Mouse (Mus musculus) olfactory bulb, adult 2 months (tissue): ENCODE measurements around the gene Fnbp1. TPM values are rescaled to one million over a fixed set of nuclear protein-coding genes. Genes with fewer than 3 reads are reported as not detected.

Experiments
- H3K27ac ChIP-seq: fragments of 200-500 bp; 2 replicates; pipeline ENCODE4 v1.5.1; 2012; ENCODE audit warnings: low read depth, low read length; ENCODE audit not compliant: insufficient read depth
- H3K4me1 ChIP-seq: fragments of 200-500 bp; 2 replicates; pipeline ENCODE4 v1.6.1; 2012; ENCODE audit warnings: low read length; ENCODE audit not compliant: control insufficient read depth, insufficient read depth
- H3K4me3 ChIP-seq: fragments of 200-500 bp; 2 replicates; pipeline ENCODE4 v1.5.1; 2012; ENCODE audit warnings: mild to moderate bottlenecking, low read depth, low read length, moderate library complexity; ENCODE audit not compliant: insufficient read depth
- CTCF ChIP-seq: fragments of 200-500 bp; IDR thresholded peaks from 2 replicates; pipeline ENCODE4 v1.5.1; 2012; ENCODE audit warnings: low read depth, mild to moderate bottlenecking, low read length, moderate library complexity; ENCODE audit not compliant: insufficient read depth
- POLR2A ChIP-seq: fragments of 200-500 bp; IDR thresholded peaks from 2 replicates; pipeline ENCODE4 v1.6.1; 2012; ENCODE audit warnings: mild to moderate bottlenecking, low read depth, low read length, moderate library complexity; ENCODE audit not compliant: insufficient read depth
- WGBS: fragments of 180-500 bp; shearing (Covaris S2); methylation state at CpG from one replicate; pipeline ENCODE4 v1.1.7; 2018; 5-methylcytosine and 5-hydroxymethylcytosine counted together
- polyA plus RNA-seq: library from polyadenylated mRNA; stranded (reverse); fragments of >200 nt; gene quantifications from 2 replicates; pipeline ENCODE4 v1.2.4, GENCODE M21; 2012; ENCODE audit warnings: low replicate concordance; ENCODE audit not compliant: missing spikeins, insufficient read depth, insufficient read length

Fnbp1 gene
- polyA plus RNA-seq, 1 experiment = 1,096 TPM

DNA sequence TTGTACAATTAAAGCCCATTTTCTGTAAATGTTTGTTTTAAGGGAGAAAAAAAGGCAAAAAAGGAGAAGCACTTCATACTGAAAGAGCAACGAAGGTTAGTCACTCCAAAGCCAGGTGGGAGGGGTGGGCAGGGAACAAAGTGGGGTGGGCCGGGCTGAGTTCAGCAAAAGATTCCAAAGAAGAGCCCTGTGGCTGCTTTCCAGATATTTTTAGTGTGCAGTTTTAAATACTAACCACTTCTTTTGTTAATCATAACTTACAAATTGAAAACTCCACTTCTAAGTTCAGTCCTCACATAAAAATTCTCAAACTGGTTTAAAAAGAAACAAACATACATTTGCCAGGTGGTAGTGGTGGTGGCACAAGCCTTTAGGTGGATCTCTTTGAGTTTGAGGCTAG is 44.5 kb downstream of the Fnbp1 start:
- 29% methylated on average over 2 of the region's 2 CpGs for WGBS
- H3K4me1 ChIP-seq = peaks cover 13% of the 10 kb centered on the region
- H3K27ac ChIP-seq = no peak overlapping the region
- TF ChIP-seq CTCF (no peak), POLR2A (no peak)
- no peak overlapping the region for H3K4me3 ChIP-seq

DNA sequence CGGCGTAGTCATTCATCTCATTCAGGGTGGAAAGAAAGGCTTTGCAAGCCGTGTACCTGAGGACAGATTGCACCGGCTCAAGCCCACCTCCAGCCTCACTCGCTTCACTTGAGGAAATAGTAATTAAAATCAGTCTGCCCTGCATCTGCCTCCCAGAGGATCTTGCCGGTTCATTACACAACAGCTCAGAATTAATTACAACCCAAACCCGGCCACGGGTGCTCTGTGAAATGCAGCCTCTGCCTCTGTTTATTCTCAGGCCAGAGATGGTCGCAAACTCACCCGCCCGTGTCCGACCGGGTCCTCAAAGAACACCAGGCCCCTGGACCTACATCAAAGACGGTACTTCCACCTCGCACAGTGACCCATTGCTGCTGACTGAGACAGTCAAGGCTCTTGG is 45.7 kb downstream of the Fnbp1 start:
- TF ChIP-seq CTCF (no peak), POLR2A (no peak)
- Histone ChIP-seq H3K4me3 (no peak overlapping the region), H3K27ac (no peak overlapping the region), H3K4me1 (peaks cover 13% of the 10 kb centered on the region)
- WGBS = 49% methylated on average over 15 of the region's 15 CpGs

DNA sequence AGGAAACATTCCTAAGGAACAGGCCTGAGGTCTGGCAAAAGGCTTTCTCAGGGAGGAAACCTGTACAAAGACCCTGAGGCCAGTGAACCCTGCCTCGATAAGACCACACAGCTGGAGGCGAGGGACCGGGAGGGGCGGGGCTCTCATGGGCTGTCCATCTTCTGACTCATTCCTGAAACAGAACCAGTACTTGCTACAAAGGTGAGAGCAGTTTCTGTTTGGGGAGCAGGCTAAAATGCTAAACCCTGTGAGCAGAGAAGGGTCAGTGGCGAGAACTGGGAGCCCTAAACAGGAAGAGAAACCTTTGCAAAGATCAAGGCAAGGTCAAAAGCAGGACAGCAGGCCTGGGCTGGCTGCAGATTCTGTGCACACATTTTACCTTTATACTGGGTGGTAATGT is 47.2 kb downstream of the Fnbp1 start:
- no peak for TF ChIP-seq POLR2A
- TF ChIP-seq CTCF = no peak
- Histone ChIP-seq H3K27ac (no peak overlapping the region), H3K4me3 (no peak overlapping the region), H3K4me1 (peaks cover 18% of the 10 kb centered on the region)
- WGBS = 72% methylated on average over 5 of the region's 5 CpGs

DNA sequence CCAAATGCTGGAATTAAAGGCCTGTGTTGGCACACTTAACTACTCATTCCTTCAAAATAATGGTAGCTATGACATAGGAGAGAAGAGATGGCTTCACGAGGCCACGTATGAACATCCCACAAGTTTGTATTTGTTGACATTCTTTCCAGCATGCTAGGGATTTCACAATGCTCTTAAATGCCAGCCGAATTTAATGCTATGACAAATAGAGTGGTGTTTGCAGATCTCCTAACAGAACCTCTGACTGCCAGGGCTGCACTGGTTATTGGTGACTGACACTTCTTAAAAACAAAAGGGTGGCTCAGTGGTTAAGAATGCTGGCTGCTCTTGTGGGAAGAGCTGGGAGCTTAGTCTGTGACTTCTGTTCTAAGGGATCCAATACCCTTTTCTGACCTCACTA is 48.9 kb downstream of the Fnbp1 start:
- H3K27ac ChIP-seq = no peak overlapping the region
- WGBS = 86% methylated on average over 3 of the region's 3 CpGs
- peaks cover 32% of the 10 kb centered on the region for H3K4me1 ChIP-seq

DNA sequence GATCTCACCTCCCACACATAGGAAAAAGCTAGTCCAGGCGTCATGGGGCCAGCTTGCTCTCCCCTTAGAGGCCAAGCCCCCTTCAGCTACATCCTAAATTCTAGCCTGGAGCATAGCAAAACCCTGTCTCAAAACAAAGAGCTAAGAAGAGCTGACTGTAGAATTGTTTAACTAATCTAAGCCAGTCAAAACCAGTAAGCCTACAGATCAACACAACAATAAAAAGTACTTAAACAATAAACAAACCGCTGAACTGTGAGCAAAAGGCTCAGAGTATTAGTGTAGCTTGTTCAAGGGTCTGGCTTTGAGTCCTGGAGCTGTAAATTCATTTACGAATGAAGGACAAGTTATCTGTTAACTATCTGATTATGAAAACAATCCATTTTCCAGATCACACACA is 50.6 kb downstream of the Fnbp1 start:
- Histone ChIP-seq H3K27ac (no peak overlapping the region), H3K4me3 (no peak overlapping the region), H3K4me1 (peaks cover 31% of the 10 kb centered on the region)
- WGBS = 79% methylated on average over 3 of the region's 3 CpGs
- TF ChIP-seq POLR2A (no peak), CTCF (no peak)

More for the DNA sequence above, 48.9 kb downstream of the Fnbp1 start:
- no peak overlapping the region for H3K4me3 ChIP-seq
- TF ChIP-seq POLR2A = no peak
- no peak for TF ChIP-seq CTCF

DNA sequence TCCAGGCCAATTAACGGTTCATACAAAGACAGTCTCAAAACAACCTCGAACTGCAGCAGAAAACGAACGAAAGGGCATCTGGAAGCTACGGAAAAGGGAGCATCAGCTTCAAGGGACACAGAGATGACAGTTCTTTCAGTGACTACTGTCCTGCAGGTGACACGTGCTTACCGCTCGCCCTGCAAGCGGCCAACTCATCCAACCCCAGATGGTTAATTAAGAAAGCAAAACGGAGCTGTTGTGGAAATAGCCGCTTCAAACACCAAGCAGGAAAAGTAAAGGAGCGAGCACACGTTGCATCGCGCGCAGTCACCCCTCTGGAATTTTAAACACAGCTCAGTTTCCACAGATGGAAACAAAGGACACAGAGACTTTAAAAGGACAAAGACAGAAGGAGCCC is 52.2 kb downstream of the Fnbp1 start:
- no peak overlapping the region for H3K4me3 ChIP-seq
- no peak overlapping the region for H3K27ac ChIP-seq
- no peak for TF ChIP-seq CTCF
- TF ChIP-seq POLR2A = no peak
- H3K4me1 ChIP-seq = peaks cover 26% of the 10 kb centered on the region
- 67% methylated on average over 16 of the region's 16 CpGs for WGBS

DNA sequence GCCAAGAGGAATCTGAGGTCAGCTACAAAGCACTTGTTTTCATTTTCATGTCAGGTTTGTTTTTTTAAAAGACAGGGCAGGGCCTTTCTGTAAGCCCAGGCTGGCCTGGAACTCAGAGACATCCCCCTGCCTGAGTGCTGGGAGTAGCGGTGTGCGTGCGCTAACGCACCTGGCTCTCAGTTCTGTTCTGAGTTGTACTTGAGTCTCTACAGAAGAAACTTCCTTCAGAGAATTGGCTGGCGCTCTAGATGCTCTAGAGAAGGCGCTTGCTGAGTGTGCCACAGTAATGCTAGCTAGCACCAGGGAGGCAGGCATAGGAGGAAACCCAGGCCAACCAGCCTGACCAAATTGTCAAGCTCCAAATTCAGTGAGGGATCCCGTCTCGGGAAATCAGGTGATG is 52.9 kb downstream of the Fnbp1 start:
- WGBS = 89% methylated on average over 8 of the region's 8 CpGs
- no peak overlapping the region for H3K4me3 ChIP-seq
- H3K4me1 ChIP-seq = peaks cover 26% of the 10 kb centered on the region
- H3K27ac ChIP-seq = 0 out of 2 replicates have a peak overlapping the region, but pooled peaks have one; percentile 38
- TF ChIP-seq POLR2A (no peak), CTCF (no peak)

DNA sequence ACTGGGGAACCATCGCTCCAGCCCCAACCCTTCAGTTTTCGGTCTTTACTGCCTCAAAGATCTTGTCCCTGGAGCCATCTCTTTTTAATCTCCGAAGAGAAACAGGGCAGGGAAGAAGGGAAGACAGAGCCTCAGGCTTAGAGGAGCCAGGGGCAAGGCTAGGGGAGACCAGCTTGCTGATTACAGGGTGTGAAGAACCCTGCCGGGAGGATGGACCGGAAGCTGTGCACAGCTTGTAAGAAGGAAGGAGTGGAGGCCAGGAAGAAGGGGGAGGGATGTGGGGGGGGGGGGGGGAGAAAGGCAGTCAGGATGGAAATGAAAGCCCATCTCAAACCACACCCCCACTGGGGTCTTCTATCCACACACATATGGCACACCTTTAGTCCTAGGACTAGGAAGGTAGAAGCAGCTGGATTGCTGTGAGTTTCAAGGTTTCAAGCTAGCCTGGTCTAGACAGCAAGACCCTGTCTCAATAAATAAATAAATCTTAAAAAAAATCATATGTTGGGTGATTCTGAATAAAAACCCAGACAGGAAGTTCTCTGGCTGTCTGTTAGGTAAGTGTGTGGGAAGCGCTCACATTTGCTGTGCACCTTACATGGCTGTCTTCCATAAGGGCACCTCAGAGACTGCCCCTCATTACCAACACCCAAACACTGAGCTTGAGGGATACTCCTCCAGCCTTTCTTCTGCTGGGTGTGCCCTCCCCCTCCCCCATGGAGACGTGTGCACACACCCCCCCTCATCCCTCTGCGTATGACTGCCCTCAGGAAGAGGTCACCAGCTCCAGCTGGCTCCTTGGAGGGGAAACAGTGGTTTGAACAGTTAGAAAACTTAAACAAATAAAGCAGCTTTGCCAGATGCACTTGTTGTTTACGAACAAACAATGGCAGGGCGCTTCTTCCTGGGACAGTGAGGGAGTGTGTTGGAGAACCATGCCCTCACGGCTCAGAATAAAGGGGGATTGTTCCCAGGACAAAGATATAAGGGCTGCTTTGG is 53.8 kb downstream of the Fnbp1 start:
- TF ChIP-seq POLR2A (no peak), CTCF (no peak)
- H3K27ac ChIP-seq = no peak overlapping the region
- no peak overlapping the region for H3K4me3 ChIP-seq
- WGBS = 46% methylated on average over 11 of the region's 11 CpGs
- peaks cover 26% of the 10 kb centered on the region for H3K4me1 ChIP-seq

DNA sequence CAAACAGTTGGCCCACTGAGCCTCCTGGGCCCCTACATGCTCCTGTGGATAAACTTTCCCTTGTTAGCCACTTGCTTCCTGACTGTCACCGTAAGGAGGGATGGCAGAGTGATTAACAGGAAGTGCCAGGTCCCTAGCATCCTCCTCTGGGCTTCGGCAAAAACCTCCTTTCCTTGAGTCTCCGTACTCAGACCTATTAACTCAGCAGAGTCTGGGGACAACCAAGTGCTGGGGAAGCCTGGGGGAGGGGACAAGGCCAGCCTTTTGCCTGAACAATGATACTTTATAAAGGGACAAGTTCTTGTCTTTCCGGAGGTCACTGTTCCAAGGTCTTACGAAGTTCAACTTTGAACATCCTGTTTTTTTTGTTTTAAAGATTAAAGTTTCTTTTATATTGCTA is 54.7 kb downstream of the Fnbp1 start:
- peaks cover 26% of the 10 kb centered on the region for H3K4me1 ChIP-seq
- 69% methylated on average over 5 of the region's 5 CpGs for WGBS
- no peak overlapping the region for H3K4me3 ChIP-seq
- no peak overlapping the region for H3K27ac ChIP-seq
- TF ChIP-seq CTCF (no peak), POLR2A (no peak)
